Mouse (Mus musculus) thymus, adult 2 months (tissue): ENCODE measurements around the gene Dcst1. TPM values are rescaled to one million over a fixed set of nuclear protein-coding genes. Genes with fewer than 3 reads are reported as not detected.
A peak's percentile ranks its signal among the peaks of the same experiment; 100 is the strongest.

Experiments
- DNase-seq: peaks from one replicate; pipeline ENCODE4 v3.0.0; 2021
- H3K27ac ChIP-seq: fragments of 200-500 bp; 2 replicates; pipeline ENCODE4 v1.5.1; 2012; ENCODE audit warnings: low read length, control low read depth; ENCODE audit not compliant: control insufficient read depth, insufficient read depth
- H3K27me3 ChIP-seq: fragments of 200-500 bp; 2 replicates; pipeline ENCODE4 v1.6.1; 2012; ENCODE audit warnings: mild to moderate bottlenecking, low read length, moderate library complexity, mixed read lengths; ENCODE audit not compliant: control insufficient read depth, insufficient read depth
- H3K36me3 ChIP-seq: fragments of 200-500 bp; 2 replicates; pipeline ENCODE4 v1.6.1; 2012; ENCODE audit warnings: mild to moderate bottlenecking, low read length, moderate library complexity; ENCODE audit not compliant: control insufficient read depth, insufficient read depth
- H3K4me1 ChIP-seq: fragments of 200-500 bp; replicated peaks from 2 replicates; pipeline ENCODE4 v1.6.1; 2012; ENCODE audit warnings: low read length; ENCODE audit not compliant: control insufficient read depth, insufficient read depth
- H3K4me3 ChIP-seq: fragments of 200-500 bp; 2 replicates; pipeline ENCODE4 v1.5.1; 2012; ENCODE audit warnings: mild to moderate bottlenecking, low read length, control low read depth, moderate library complexity; ENCODE audit not compliant: control insufficient read depth, insufficient read depth
- CTCF ChIP-seq: fragments of 200-500 bp; IDR thresholded peaks from 2 replicates; pipeline ENCODE4 v1.5.1; 2012; ENCODE audit warnings: mild to moderate bottlenecking, control low read depth, low read length, moderate library complexity, borderline replicate concordance; ENCODE audit not compliant: control insufficient read depth, poor library complexity, insufficient read depth; ENCODE audit errors: extremely low read depth
- POLR2A ChIP-seq: fragments of 200-500 bp; IDR thresholded peaks from 2 replicates; pipeline ENCODE4 v1.6.1; 2012; ENCODE audit warnings: mild to moderate bottlenecking, low read length, control low read depth, moderate library complexity; ENCODE audit not compliant: control insufficient read depth, poor library complexity, insufficient read depth; ENCODE audit errors: extremely low read depth
- WGBS: fragments of 180-500 bp; shearing (Covaris S2); methylation state at CpG from one replicate; pipeline ENCODE4 v1.1.7; 2018; 5-methylcytosine and 5-hydroxymethylcytosine counted together
- polyA plus RNA-seq: library from polyadenylated mRNA; depleted of rRNA; stranded (reverse); fragments of >200 nt; gene quantifications from 2 replicates; pipeline ENCODE4 v1.2.3, GENCODE M21; 2012

Dcst1 gene
- polyA plus RNA-seq, 1 experiment: 0.24 TPM

- Histone ChIP-seq H3K27ac (peak overlapping the region; percentile 72), H3K36me3 (no peaks in the 10 kb centered on the region), H3K4me1 (peaks cover 64% of the 10 kb centered on the region), H3K4me3 (no peak overlapping the region), H3K27me3 (peaks cover 7% of the 10 kb centered on the region)
- 22% methylated on average over 5 of the region's 6 CpGs for WGBS
- DNase-seq: peak; percentile 49
- TF ChIP-seq CTCF (no peak), POLR2A (no peak)
Observed at GRCm38 (mm10) chr3:89388901-89389740, 24.1 kb upstream of the Dcst1 start.

GRCm38 (mm10) chr3:89388134-89388881, 23.3 kb upstream of the Dcst1 start:
- 89% methylated on average over 11 of the region's 11 CpGs for WGBS
- Histone ChIP-seq H3K27ac (0 out of 2 replicates have a peak overlapping the region, but pooled peaks have one; percentile 2), H3K4me1 (peaks cover 65% of the 10 kb centered on the region), H3K4me3 (0 out of 2 replicates have a peak overlapping the region, but pooled peaks have one; percentile 3), H3K27me3 (peaks cover 4% of the 10 kb centered on the region), H3K36me3 (no peaks in the 10 kb centered on the region)
- DNase-seq: peak; percentile 16
- no peak for TF ChIP-seq POLR2A
- no peak for TF ChIP-seq CTCF

GRCm38 (mm10) chr3:89387632-89388031, 22.6 kb upstream of the Dcst1 start:
- H3K27ac ChIP-seq: peak overlapping the region; percentile 40; the same call in 1 of the 2 replicates
- H3K27me3 ChIP-seq: peaks cover 4% of the 10 kb centered on the region
- peaks cover 65% of the 10 kb centered on the region for H3K4me1 ChIP-seq
- WGBS: 86% methylated on average over 11 of the region's 11 CpGs
- TF ChIP-seq POLR2A: no peak
- no peak for TF ChIP-seq CTCF
- peak overlapping the region; percentile 37 for H3K4me3 ChIP-seq
- H3K36me3 ChIP-seq: no peaks in the 10 kb centered on the region
- no peak for DNase-seq

- peak overlapping the region; percentile 37 for H3K4me3 ChIP-seq
- peak overlapping the region; percentile 53 for H3K27ac ChIP-seq
- peak; percentile 48 for DNase-seq
- WGBS: 84% methylated on average over 17 of the region's 17 CpGs
- TF ChIP-seq CTCF (no peak), POLR2A (no peak)
- peaks cover 60% of the 10 kb centered on the region for H3K4me1 ChIP-seq
- H3K27me3 ChIP-seq: no peaks in the 10 kb centered on the region; the same call in 1 of the 2 replicates
- no peaks in the 10 kb centered on the region for H3K36me3 ChIP-seq
Observed at GRCm38 (mm10) chr3:89386438-89387420, 21.7 kb upstream of the Dcst1 start.

- peak overlapping the region; percentile 37 for H3K4me3 ChIP-seq
- H3K27ac ChIP-seq: peak overlapping the region; percentile 53; the same call in 1 of the 2 replicates
- no peak for TF ChIP-seq CTCF
- peak; percentile 66 for DNase-seq
- WGBS: 3% methylated on average over 11 of the region's 11 CpGs
- H3K27me3 ChIP-seq: no peaks in the 10 kb centered on the region
- peaks cover 57% of the 10 kb centered on the region for H3K4me1 ChIP-seq
- H3K36me3 ChIP-seq: no peaks in the 10 kb centered on the region
Observed at GRCm38 (mm10) chr3:89385451-89385850, 20.4 kb upstream of the Dcst1 start.

GRCm38 (mm10) chr3:89384331-89385076, 19.5 kb upstream of the Dcst1 start:
- H3K4me3 ChIP-seq: 0 out of 2 replicates have a peak overlapping the region, but pooled peaks have one; percentile 37
- H3K4me1 ChIP-seq: peaks cover 57% of the 10 kb centered on the region
- DNase-seq: no peak
- H3K27me3 ChIP-seq: no peaks in the 10 kb centered on the region
- H3K27ac ChIP-seq: no peak overlapping the region
- 85% methylated on average over 12 of the region's 12 CpGs for WGBS
- TF ChIP-seq POLR2A (no peak), CTCF (no peak)
- no peaks in the 10 kb centered on the region for H3K36me3 ChIP-seq
